Mouse (Mus musculus): Measurements from ENCODE around the gene Smtnl1.
A peak's percentile ranks its signal among the peaks of the same experiment; 100 is the strongest.

Smtnl1 gene

DNA sequence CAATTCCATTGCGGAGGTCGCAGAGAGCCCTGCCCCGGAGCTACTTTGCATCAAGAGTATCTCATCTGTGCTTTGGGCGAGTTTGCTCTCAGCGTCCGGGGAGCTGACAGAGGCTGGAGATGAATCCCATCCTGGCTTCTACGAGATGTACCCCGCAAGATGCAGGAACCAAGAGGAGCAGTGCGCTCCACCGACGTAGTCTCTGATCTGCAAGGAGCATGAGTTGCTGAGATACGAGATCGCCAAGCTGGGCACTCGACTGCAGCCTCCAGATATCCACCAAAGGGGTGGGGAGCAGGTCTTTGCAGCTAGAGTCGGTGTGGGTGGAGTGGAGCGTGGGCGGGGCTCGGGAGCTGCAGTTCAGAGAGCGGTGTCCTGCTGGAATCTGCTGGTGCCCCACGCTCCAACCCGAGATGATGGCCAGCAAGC, 23.9 kb downstream of the Smtnl1 start, which contains the start of gene Ube2l6:
TSS of gene Ube2l6 (plus strand) at position 336 of the 429 bp plus-strand sequence.
- DNase-seq (ENCODE audit: inconsistent age in 2 of 2, low spot score in 1 of 2) = peak; percentile 78 to 91

DNA sequence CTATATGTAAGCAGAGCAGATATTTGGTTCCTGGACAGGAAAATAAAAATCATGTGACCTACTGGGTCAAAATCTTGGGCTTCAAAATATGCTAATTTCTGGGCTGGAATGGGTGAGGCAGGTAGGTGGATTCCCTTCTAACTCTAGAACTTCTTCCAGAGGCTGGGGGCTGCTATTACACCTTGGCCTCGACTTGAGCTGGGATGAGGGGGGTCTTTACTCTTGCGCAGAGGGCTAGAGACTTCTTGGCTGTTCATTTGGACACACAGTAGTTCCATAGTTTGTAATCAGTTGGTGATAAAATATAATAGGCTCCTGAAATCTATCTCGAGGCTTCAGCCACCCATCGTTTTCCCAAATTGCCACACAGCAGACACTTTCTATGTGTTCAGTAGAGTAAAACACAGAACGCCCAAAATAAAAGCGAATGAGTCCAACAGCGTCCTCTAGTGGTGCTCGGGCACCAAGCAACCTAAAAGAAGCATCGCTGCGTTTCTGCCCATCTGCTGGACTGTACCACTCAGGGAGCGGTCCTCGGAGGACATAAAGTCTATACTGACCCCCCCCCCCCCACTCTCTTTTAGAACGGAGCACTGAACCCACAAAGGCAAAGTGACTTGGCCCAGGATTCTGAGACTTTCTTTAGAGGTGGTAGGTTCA, 24.5 kb downstream of the Smtnl1 start:
- DNase-seq (ENCODE audit: inconsistent age in 2 of 2, low spot score in 1 of 2) = peak; percentile 77 to 92

DNA sequence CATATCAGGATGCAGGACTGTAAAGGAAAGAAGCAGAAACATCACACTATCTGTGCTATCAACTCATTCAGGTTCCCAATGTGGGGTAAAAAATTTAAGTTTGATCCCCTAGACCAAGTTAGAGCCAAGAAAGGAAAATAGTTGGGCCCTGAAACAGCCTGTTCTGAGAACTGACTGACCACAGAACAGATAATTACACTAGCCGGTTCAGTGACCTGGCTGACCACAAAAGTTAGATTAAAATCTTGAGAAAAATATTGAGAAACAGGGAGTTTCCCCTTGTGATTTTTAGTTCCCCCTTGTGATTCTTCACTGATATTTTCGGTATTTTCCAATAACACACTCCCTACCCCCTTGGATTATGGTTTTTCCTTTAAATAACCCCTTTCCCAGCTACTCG, 28.6 kb downstream of the Smtnl1 start:
- DNase-seq (ENCODE audit: inconsistent age in 2 of 2, low spot score in 1 of 2) = no peak

DNA sequence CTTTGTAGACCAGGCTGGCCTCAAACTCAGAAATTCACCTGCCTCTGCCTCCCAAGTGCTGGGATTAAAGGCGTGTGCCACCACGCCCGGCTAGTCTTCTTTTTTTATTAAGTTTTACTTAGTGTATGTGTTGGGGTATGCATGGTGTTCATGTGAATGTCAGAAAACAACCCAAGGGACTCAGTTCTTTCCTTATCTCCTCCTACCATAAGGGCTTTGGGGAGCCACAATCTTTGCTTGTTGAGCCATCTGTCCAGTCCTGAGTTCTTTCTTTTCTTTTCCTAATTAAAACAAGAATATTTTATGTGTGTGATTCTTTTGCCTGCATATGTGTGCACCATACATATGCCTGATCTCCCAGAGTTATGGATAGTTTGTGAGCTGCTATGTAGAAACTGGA, 29.3 kb downstream of the Smtnl1 start:
- no peak for DNase-seq (ENCODE audit: inconsistent age in 2 of 2, low spot score in 1 of 2)

DNA sequence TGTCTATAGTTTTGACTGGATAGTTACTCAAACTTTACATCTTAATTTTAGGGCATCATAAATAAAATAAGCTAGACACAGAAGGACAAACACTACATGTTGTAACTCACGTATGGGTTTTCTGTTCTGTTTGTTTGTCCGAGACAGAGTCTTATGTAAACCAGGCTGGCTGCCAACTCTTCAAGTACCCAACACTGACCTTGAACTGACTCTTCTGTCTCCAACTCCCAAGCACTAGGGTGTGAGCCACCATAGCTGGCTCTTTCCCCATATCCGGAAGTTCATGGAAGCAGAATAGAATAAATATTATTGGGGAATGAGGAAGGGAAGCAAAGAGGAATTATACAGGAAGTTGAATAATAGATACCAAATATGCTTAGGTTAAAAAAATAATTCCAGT, 29.9 kb downstream of the Smtnl1 start:
- peak in 1 of 2 experiments; percentile 59 for DNase-seq (ENCODE audit: inconsistent age in 2 of 2, low spot score in 1 of 2)

DNA sequence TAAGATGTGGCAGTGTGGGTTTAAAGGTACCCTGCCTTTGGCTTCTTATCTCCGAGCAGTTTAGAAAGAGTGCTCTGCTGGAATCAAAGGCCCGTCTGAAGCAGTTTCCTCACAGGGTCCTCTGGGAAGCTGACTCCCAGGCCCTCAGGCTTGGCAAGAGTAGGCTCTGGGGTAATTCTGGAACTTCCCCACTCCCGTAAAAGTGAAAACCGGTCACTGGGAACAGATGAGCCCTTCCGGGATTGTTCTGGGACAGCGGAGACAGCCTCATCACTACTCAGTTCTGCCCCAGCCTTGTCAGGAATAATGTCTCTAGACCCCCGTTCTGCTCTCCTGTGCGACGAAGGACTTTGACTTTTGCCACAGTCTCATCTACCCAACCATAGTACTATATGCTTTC, 32.0 kb downstream of the Smtnl1 start:
- DNase-seq (ENCODE audit: inconsistent age in 2 of 2, low spot score in 1 of 2) = no peak

DNA sequence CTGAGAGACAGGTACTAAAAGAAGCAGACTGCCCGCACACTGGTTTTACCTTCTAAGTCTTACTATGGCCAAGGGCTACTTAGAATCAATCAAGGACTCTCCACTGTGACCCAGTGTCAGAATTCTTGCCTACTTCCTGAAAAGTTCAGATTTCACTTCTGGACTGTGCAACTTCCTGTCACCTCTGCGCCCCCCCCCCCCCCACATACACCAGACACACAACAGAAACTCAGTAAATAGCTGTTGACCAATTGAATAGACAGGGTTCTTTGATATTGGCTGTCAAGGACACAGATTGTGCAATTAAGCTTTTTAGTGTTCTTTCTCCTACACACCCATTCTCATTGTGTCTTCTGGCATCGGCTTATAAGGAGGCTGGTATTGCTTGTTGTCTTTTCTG, 34.1 kb downstream of the Smtnl1 start:
- DNase-seq (ENCODE audit: inconsistent age in 2 of 2, low spot score in 1 of 2) = no peak

DNA sequence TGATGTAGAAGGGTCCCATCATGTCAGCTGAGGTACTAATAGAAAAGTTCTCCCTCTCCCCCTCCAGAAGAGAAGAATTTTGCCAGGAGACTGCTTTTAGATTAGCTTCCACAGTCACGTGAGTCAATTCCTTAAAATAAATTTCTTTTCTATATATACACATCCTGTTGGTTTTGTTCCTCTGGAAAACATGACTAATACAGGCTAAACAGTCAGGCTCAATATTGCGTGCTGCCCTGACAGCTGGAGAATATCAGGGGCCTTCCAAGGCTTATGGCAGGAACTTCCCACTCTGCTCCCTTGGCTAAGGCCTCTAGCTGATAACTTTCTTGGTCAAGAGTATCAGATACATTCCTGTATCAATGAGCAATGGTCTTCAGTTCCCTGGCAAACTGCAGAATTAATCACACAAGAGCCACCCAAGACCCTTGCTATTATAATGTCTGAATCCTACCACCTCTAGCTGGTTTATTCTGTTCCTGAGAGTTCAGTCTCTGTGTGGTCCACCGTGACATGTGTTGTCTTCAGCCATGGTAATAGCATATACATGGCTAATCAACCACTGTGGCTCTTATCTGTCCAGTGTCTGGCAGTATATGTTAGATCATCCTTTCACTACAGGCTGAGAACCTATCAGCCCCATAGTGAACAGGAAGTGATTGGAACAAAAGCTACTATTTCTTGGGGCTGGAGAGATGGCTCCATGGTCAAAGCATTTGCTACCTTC, 38.4 kb downstream of the Smtnl1 start:
- no peak for DNase-seq (ENCODE audit: inconsistent age in 2 of 2, low spot score in 1 of 2)

DNA sequence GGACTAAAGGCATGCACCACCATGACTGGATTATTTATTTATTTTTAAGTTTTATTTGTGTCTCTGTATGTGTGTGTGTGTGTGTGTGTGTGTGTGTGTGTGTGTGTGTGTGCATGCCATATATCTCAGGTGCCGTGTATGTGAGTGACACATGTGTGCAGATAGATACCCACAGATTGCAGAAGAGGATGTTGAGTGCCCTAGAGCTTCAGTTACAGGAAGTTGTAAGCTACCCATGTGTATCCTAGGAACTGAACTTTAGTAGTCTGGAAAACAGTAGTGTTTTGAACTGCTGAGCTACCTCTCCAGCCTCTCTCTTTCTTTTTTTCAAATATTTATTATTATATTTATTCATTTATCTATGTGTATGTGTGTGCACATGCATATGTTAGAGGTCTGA, 39.1 kb downstream of the Smtnl1 start:
- DNase-seq (ENCODE audit: inconsistent age in 2 of 2, low spot score in 1 of 2) = no peak

DNA sequence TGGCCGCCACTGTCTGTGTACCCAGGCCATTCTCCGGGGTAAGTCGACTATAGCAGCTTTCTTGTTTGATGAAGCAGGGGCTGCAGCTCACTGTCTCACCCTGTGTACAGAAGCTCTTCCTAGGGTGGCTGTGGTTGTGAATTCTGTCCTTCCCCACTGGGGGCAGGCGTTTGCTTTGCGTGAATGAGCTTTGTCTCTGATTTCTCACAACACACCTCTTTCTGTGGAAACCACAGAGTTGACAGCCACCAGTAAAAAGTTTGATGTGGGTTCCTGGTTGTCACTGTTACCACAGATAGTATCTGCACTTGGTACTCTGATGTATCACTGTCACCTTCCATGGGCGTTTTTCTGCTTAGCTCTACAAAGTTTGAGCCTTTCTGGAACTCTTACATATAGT, 43.2 kb downstream of the Smtnl1 start:
- no peak for DNase-seq (ENCODE audit: inconsistent age in 2 of 2, low spot score in 1 of 2)

DNA sequence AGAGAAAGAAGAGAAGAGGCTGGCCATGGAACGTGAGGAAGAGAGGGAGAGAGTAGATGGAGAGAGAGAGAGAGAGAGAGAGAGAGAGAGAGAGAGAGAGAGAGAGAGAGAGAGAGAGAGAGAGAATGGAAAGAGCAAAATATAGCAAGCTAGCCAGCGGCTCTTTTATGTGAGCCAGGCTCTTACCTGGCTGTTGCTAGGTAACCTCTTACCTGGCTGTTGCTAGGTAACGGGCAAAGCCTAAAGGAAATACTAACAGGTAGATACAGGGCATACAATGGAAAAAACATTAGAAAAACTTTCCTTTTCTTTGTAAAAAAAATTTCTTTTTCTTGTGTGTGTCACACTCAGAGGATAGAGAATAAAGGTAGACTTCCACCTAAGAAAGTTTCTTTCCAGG, 44.7 kb downstream of the Smtnl1 start:
- DNase-seq (ENCODE audit: inconsistent age in 2 of 2, low spot score in 1 of 2) = no peak

DNA sequence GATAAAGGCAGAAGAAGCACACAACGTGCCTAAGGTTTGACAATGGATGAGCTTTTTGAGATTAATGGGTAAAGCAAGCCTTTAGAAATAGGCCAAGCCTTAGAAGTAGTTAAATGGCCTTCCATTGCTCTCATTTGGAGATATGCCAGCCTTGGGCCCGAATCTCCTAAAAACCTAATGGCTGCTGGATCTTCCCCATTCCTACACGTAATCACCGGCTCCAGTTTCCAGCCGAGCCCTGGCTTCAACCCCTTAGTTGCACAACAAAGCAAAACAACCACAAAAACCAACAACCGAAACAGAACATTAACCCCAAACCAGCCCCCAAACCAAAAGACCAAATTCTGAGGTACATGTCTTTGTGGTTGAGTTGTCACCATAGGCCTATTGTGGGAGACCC, 46.8 kb downstream of the Smtnl1 start:
- DNase-seq (ENCODE audit: inconsistent age in 2 of 2, low spot score in 1 of 2) = no peak

DNA sequence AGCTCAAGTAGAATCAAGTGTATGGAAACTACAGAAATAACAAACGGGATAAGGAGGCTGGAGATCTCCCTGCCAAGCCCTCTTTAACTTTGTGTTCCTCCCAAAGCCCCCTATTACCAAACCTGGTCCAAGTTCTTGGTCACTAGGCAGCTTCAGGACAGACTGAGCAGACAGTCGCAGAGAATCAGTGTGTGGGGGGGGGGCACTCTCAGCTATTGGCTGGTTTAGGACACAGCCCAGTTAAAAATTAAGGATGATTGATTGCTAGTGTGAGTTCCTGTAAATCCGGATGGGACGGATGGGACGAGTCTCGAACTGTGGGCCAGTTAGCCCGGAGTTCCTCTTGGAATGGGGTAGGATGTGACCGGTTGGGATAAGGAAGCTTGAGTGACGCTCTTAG, 47.2 kb downstream of the Smtnl1 start, which contains the start of gene Serping1:
TSS of gene Serping1 (minus strand) at position 204 of the 400 bp plus-strand sequence.
- DNase-seq (ENCODE audit: inconsistent age in 2 of 2, low spot score in 1 of 2) = no peak

DNA sequence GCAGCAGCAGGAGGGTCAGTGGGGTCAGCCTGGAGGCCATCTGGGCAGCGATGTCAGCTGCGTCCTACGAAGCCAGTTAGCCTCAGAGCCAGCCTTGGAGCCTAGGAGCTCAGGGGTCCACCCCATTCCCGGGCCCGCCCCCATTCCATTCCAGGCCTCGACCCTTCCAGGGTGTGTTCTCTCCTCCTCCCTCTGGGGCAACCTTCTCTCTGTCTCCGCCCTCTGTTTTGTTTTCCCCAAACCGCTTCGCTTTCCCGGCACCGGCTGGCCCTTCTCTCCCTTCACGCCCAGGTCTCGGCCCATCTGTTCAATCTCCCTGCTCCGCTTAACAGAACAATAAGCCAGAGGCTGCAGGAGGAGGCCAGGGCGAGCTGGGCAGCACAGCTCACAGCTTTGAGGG, 47.7 kb downstream of the Smtnl1 start:
- DNase-seq (ENCODE audit: inconsistent age in 2 of 2, low spot score in 1 of 2) = peak; percentile 43 to 62

DNA sequence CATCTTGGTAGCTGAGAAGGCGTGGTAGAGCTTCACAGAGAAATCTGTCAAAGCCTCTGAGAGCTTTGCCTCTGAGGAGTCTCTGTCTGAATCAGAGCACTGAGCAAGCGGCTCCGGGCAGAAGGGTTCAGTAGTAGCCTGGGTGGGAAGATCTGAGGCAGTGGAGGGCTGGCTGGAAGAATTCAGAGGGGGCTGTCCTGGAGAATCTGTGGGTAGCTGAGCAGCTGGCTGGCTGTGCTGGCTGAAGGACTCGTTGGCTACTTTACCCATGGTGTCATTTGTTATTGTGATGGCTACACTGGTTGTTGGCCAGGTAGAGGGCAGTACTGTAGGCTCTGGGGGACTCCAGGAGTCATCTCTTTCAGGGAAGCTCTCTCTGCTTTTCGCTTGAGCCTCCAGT, 49.3 kb downstream of the Smtnl1 start:
- no peak for DNase-seq (ENCODE audit: inconsistent age in 2 of 2, low spot score in 1 of 2)

DNA sequence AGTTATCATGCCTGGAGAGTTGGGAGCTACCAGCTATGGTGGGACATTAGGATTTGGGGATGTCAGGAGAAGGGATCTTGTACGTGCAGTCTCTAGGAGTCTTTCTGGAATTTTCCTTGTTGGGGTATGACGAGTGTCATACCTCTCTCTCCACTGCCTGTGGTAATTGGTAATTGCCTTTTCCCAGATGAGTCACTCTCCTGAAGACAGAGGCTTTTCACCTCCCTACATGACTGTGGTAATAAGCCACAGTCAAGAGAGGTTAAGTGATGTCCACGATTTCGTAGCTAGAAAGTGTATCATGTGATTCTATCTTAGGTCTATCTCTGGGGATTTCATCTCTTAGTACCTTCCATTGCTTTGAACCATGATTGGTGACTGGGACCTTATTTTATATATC, 50.0 kb downstream of the Smtnl1 start:
- no peak for DNase-seq (ENCODE audit: inconsistent age in 2 of 2, low spot score in 1 of 2)

DNA sequence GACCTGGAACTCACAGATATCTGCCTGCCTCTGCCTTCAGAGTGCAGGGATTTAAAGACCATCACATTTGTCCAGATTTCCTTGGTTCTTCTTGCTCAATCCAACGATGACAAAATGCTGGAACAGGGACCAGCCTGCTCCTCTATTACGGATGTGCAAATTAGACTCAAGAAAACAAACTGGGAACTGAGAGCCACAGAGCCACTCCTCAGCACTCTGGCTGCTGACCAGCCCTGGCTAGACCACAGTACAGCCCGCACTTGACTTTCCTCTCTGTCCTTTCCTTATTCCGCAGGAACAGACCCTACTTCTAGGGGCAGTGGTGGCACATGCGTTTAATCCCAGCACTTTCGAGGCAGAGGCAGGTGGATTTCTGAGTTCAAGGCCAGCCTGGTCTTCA, 52.0 kb downstream of the Smtnl1 start:
- DNase-seq (ENCODE audit: inconsistent age in 2 of 2, low spot score in 1 of 2) = no peak

DNA sequence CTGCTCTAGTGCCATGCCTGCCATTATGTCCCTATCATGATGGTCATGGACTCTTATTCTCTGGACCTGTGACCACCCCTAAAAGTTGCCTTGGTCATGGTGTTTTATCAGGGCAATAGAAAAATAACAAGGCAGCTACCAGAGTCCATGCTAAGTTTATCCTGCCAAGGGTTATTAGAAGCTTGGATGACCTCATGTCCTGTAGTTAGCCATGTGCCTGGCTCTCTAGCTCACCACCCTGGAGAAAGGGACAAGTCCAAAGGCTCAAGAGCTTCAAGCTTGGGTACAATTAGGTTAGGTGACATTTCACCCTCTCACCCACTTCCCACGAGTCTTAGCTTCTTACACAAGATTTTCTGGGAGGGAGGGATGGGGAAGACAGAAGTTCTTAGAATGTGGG, 59.6 kb downstream of the Smtnl1 start:
- DNase-seq (ENCODE audit: inconsistent age in 2 of 2, low spot score in 1 of 2) = no peak

DNA sequence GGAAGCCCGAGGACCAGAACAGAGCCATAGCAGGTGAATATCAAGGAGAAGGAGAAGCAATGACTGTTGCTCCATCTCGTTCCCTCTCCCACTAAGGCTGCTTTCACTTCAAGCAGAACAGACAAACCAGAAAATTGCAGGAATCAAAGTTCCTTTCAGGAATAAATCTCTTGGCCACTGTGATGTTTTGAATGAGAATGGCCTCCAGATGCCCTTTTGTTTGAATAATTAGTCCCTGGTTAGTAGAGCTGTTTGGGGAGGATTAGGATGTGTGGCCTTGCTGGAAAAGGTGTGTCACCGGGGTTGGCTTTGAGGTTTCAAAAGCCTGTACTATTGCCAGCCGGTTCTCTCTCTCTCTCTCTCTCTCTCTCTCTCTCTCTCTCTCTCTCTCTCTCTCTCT, 60.2 kb downstream of the Smtnl1 start:
- no peak for DNase-seq (ENCODE audit: inconsistent age in 2 of 2, low spot score in 1 of 2)

DNA sequence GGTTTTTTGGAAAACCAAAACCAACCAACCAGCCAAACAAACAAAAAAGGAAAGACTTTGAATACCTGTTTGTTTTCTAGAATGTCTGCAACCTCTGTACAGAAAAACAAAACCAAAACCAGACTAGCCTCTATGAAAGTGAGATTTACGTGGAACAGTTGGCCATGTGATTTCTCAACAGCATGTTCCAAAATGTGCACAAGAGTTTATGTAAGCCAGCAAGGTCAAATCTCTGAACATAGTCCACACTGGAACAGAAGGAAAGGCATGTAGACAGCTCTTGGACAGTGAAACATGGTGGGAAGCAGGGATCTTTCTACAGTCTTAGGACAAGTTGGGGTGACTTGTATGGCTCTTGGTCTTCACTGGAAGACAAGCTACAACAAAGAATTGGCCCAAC, 60.6 kb downstream of the Smtnl1 start:
- DNase-seq (ENCODE audit: inconsistent age in 2 of 2, low spot score in 1 of 2) = peak in 1 of 2 experiments; percentile 47

DNA sequence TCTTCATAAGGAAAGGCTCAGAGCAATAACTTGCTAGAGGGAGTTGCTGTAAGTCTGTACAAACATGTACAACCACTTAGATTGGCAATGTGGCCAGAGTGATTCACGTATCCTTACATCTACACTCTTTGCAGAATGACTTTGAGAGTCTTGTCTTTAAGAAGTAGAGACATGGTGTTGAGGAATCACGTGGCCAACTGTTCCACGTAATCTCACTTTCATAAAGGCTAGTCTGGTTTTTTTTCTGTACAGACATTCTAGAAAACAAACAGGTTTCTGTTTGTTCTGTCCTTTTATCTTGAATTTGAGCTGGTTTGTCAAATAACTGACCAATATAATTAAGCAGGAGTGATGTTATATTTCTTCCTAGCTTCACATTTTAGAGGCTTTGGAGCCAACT, 61.1 kb downstream of the Smtnl1 start:
- no peak for DNase-seq (ENCODE audit: inconsistent age in 2 of 2, low spot score in 1 of 2)

Data from adrenal gland, adult (tissue).